Mouse (Mus musculus) olfactory bulb, adult 2 months (tissue): Measurements from ENCODE around the gene Theg.

ENCODE experiments used
- CTCF ChIP-seq: fragments of 200-500 bp; IDR thresholded peaks from 2 replicates; pipeline ENCODE4 v1.5.1; 2012; ENCODE audit warnings: low read depth, mild to moderate bottlenecking, low read length, moderate library complexity; ENCODE audit not compliant: insufficient read depth
- POLR2A ChIP-seq: fragments of 200-500 bp; IDR thresholded peaks from 2 replicates; pipeline ENCODE4 v1.6.1; 2012; ENCODE audit warnings: mild to moderate bottlenecking, low read depth, low read length, moderate library complexity; ENCODE audit not compliant: insufficient read depth

GRCm38 (mm10) chr10:79538873-79539272 is 48.3 kb downstream of the Theg start:
- TF ChIP-seq POLR2A (no peak), CTCF (no peak)
